Comparison of ENCODE assay signal across 23 mouse cellular contexts in the genomic region with DNA sequence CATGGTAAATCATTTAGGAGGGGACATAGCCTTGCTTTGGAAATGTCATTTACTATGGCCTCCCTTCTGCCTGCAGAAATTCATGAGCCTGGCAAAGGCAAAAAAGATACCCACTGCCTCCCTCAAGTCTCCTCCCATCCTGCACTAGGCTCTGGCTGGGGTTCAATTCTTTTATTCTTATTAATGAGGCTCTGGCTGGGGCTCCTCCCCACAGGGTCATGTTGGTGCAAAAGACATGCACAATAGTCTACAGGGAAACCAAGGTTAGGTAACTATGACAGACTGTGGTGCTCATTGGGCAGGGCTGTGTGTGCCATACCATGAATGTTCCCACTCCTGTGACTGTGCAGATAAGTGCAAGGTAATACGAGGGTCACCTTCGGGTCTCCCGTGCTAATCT.
DNase-seq lines count a peak whose midpoint lies in the region; ATAC-seq and TF ChIP-seq lines count a peak whose summit lies in the region.
"Had no signal": no experiment of that assay in that cellular context is flagged by ENCODE, and none has a peak within 500 bp of the region (broad histone marks: within the 10 kb centered on the region; RNA-seq: fewer than 3 reads in every experiment).

No protein-coding gene starts in this region.

- peaks cover 18% of the 10 kb centered on the region for H3K4me1 ChIP-seq in hindbrain, embryonic 14.5 days (replicated peaks; ENCODE audit: control insufficient read depth, insufficient read depth, low read length)
- H3K4me1 ChIP-seq in hindbrain, postnatal 0 days (ENCODE audit: insufficient read depth, low read length) = no peaks in the 10 kb centered on the region
- H3K4me1 ChIP-seq in midbrain, embryonic 12.5 days = peaks cover 5% of the 10 kb centered on the region; the same call in 1 of the 2 replicates
- H3K4me1 ChIP-seq in midbrain, embryonic 15.5 days = peaks cover 16% of the 10 kb centered on the region
- H3K4me1 ChIP-seq: embryonic facial prominence, embryonic 13.5 days had no signal

- H3K36me3 ChIP-seq in hindbrain, embryonic 14.5 days (replicated peaks; ENCODE audit: control insufficient read depth, insufficient read depth) = no peaks in the 10 kb centered on the region
- no peaks in the 10 kb centered on the region for H3K36me3 ChIP-seq in hindbrain, postnatal 0 days (ENCODE audit: insufficient read depth, low read length)
- no peaks in the 10 kb centered on the region for H3K36me3 ChIP-seq in midbrain, embryonic 12.5 days
- no peaks in the 10 kb centered on the region for H3K36me3 ChIP-seq in midbrain, embryonic 15.5 days (replicated peaks)
- H3K36me3 ChIP-seq: embryonic facial prominence, embryonic 10.5 days; embryonic facial prominence, embryonic 13.5 days had no signal

- no peak for TF ChIP-seq CTCF in hindbrain, postnatal 0 days (IDR thresholded peaks at IDR 0.05; ENCODE audit: low read depth)
- TF ChIP-seq CTCF in brain, embryonic 14.5 days (IDR thresholded peaks at IDR 0.05; ENCODE audit: borderline replicate concordance, extremely low read depth, insufficient read depth, insufficient read length) = no peak

- no peak overlapping the region for H3K4me3 ChIP-seq in hindbrain, embryonic 14.5 days (replicated peaks; ENCODE audit: low read length)
- no peak overlapping the region for H3K4me3 ChIP-seq in hindbrain, postnatal 0 days (ENCODE audit: low read length)
- no peak overlapping the region for H3K4me3 ChIP-seq in midbrain, embryonic 12.5 days
- no peak overlapping the region for H3K4me3 ChIP-seq in midbrain, embryonic 15.5 days
- H3K4me3 ChIP-seq: embryonic facial prominence, embryonic 10.5 days; embryonic facial prominence, embryonic 13.5 days; erythroblast, embryonic 14.5 days; forebrain, embryonic 13.5 days; heart, adult 2 months had no signal

- no peak for DNase-seq in hindbrain, embryonic 14.5 days (ENCODE audit: low spot score)
- no peak for DNase-seq in hindbrain, postnatal 0 days (ENCODE audit: low spot score)
- DNase-seq in brain, embryonic 14.5 days (ENCODE audit: low read depth) = peak; percentile 82
- DNase-seq in heart, adult 9 months (ENCODE audit: low spot score in 2 of 2) = no peak
- DNase-seq: adrenal gland, adult 2 months; adrenal gland, postnatal 14 days; cerebellum, adult 11-12 months; cerebellum, adult 8-10 months; cerebellum, postnatal 10 days; cerebellum, postnatal 36 days; embryo, embryonic 11 days; gastrocnemius, postnatal 10 days; gastrocnemius, postnatal 36 days; heart, adult 2 months had no signal

- no peak overlapping the region for H3K4me2 ChIP-seq in hindbrain, embryonic 14.5 days (replicated peaks)
- no peak overlapping the region for H3K4me2 ChIP-seq in hindbrain, postnatal 0 days (ENCODE audit: low read depth, low read length)
- no peak overlapping the region for H3K4me2 ChIP-seq in midbrain, embryonic 12.5 days (replicated peaks)
- no peak overlapping the region for H3K4me2 ChIP-seq in midbrain, embryonic 15.5 days
- H3K4me2 ChIP-seq: embryonic facial prominence, embryonic 13.5 days; forebrain, embryonic 13.5 days; heart, embryonic 11.5 days had no signal

- peaks cover 2% of the 10 kb centered on the region; the same call in 1 of the 2 replicates for H3K27me3 ChIP-seq in hindbrain, embryonic 14.5 days (ENCODE audit: control insufficient read depth, insufficient read depth, low read length)
- no peaks in the 10 kb centered on the region for H3K27me3 ChIP-seq in hindbrain, postnatal 0 days (ENCODE audit: insufficient read depth, low read length)
- H3K27me3 ChIP-seq in midbrain, embryonic 12.5 days = peaks cover 25% of the 10 kb centered on the region; the same call in 1 of the 2 replicates
- H3K27me3 ChIP-seq in midbrain, embryonic 15.5 days (replicated peaks) = peaks cover 7% of the 10 kb centered on the region; the same call in 1 of the 2 replicates

- no peak for TF ChIP-seq POLR2A in brain, embryonic 14.5 days (IDR thresholded peaks at IDR 0.05; ENCODE audit: borderline replicate concordance, extremely low read depth, insufficient read depth, insufficient read length, poor library complexity, severe bottlenecking)

- H3K9me3 ChIP-seq in hindbrain, embryonic 14.5 days (ENCODE audit: control insufficient read depth, low read length) = no peaks in the 10 kb centered on the region
- H3K9me3 ChIP-seq in hindbrain, postnatal 0 days (ENCODE audit: low read length) = no peaks in the 10 kb centered on the region
- no peaks in the 10 kb centered on the region for H3K9me3 ChIP-seq in midbrain, embryonic 12.5 days
- no peaks in the 10 kb centered on the region for H3K9me3 ChIP-seq in midbrain, embryonic 15.5 days
- H3K9me3 ChIP-seq: embryonic facial prominence, embryonic 10.5 days; embryonic facial prominence, embryonic 13.5 days had no signal

- WGBS in hindbrain, embryonic 14.5 days = 83% methylated on average over 3 of the region's 3 CpGs
- WGBS in hindbrain, postnatal 0 days = 91% methylated on average over 3 of the region's 3 CpGs
- 90% methylated on average over 3 of the region's 3 CpGs for WGBS in midbrain, embryonic 12.5 days
- 91% methylated on average over 3 of the region's 3 CpGs for WGBS in midbrain, embryonic 15.5 days

- H3K27ac ChIP-seq in hindbrain, embryonic 14.5 days = no peak overlapping the region
- H3K27ac ChIP-seq in hindbrain, postnatal 0 days = no peak overlapping the region
- H3K27ac ChIP-seq in midbrain, embryonic 12.5 days (replicated peaks) = no peak overlapping the region
- no peak overlapping the region for H3K27ac ChIP-seq in midbrain, embryonic 15.5 days
- H3K27ac ChIP-seq: embryonic facial prominence, embryonic 10.5 days; embryonic facial prominence, embryonic 13.5 days; forebrain, embryonic 13.5 days; heart, adult 2 months had no signal

- H3K9ac ChIP-seq in hindbrain, embryonic 14.5 days = no peak overlapping the region
- H3K9ac ChIP-seq in hindbrain, postnatal 0 days (replicated peaks; ENCODE audit: low read length) = no peak overlapping the region
- no peak overlapping the region for H3K9ac ChIP-seq in midbrain, embryonic 12.5 days (replicated peaks)
- no peak overlapping the region for H3K9ac ChIP-seq in midbrain, embryonic 15.5 days
- H3K9ac ChIP-seq: embryonic facial prominence, embryonic 13.5 days; forebrain, embryonic 13.5 days had no signal

- 0 out of 2 replicates have a peak, but pooled peaks have one; percentile 34 for ATAC-seq in hindbrain, embryonic 14.5 days (ENCODE audit: low FRiP score)
- ATAC-seq in hindbrain, postnatal 0 days = no peak
- 0 out of 2 replicates have a peak, but pooled peaks have one; percentile 53 for ATAC-seq in midbrain, embryonic 12.5 days (ENCODE audit: low FRiP score, low read depth)
- ATAC-seq in midbrain, embryonic 15.5 days (replicated peaks) = no peak
- ATAC-seq: CD4-positive, CD25-positive, alpha-beta regulatory T cell, adult 4 months; forebrain, embryonic 13.5 days; intestine, postnatal 0 days had no signal

Comparison
In these comparisons a context has a peak if more than half of its experiments do, and no peak if none do; other contexts are left out.
1. ATAC-seq: peak in hindbrain, embryonic 14.5 days (single experiment) and midbrain, embryonic 12.5 days (single experiment); none in hindbrain, postnatal 0 days (single experiment) and midbrain, embryonic 15.5 days (single experiment).